Mouse (Mus musculus) cerebellum, adult (tissue): ENCODE results near the gene Defa33.
"Not testable (repeated sequence)": the region's sequence is repeated elsewhere in the genome, so short reads cannot be mapped to it uniquely, and the experiment has no call there.

Experiments
- ATAC-seq: cut with Nextera tagmentation; 2 replicates; pipeline ENCODE4 v1.9.2; 2017; ENCODE audit warnings: mild to moderate bottlenecking, moderate library complexity, mixed read lengths; ENCODE audit not compliant: insufficient number of reproducible peaks, low FRiP score, low TSS enrichment

The Defa33 gene

DNA sequence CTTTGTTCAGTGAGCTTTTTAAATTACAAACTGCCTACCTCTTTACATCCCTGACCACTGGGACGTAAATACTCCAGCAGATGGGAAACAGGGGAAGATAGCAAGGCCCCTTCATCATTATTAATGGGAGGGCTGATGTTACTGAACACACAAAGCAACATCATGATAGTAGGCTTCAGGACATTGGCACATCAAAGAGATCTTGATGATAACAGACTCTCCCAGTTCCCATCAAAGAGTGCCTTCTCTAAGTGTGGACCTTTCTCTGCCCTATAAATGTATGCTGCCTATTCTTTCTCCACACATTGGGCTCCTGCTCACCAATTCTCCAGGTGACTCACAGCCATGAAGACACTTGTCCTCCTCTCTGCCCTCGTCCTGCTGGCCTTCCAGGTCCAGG is at the start of gene Defa33:
Gene Defa33 (plus strand): TSS at position 301 of the 400 bp plus-strand sequence.
- not testable (repeated sequence) for ATAC-seq

DNA sequence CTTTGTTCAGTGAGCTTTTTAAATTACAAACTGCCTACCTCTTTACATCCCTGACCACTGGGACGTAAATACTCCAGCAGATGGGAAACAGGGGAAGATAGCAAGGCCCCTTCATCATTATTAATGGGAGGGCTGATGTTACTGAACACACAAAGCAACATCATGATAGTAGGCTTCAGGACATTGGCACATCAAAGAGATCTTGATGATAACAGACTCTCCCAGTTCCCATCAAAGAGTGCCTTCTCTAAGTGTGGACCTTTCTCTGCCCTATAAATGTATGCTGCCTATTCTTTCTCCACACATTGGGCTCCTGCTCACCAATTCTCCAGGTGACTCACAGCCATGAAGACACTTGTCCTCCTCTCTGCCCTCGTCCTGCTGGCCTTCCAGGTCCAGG is 13.4 kb upstream of the Defa33 start, which contains the start of gene Defa2:
Gene Defa2 (plus strand): TSS at position 301 of the 400 bp plus-strand sequence.
- ATAC-seq = not testable (repeated sequence)

- not testable (repeated sequence) for ATAC-seq
Measured at GRCm38 (mm10) chr8:21427111-21427510, 35.5 kb downstream of the Defa33 start, which contains the start of gene Defa36. Gene Defa36 (plus strand): TSS chr8:21427411.
